Mouse (Mus musculus) CD4-positive helper T cell, adult 2 months (primary cell): ENCODE measurements at regions not wholly inside any gene's neighbourhood (a gene's known extent, or its start where the extent isn't known, plus 50 kb on each side); places are given as distances from the start of the nearest gene placed in this dataset.

ENCODE experiments used
- DNase-seq: peaks from one replicate; pipeline ENCODE4 v3.0.0-alpha.2; 2012; ENCODE audit warnings: low read depth, missing footprints, low spot score

GRCm38 (mm10) chr8:25340729-25341128 lies 516.6 kb upstream of the Adam5 start:
- DNase-seq = no peak

GRCm38 (mm10) chr8:25332120-25332607 lies 508.0 kb upstream of the Adam5 start:
- DNase-seq = no peak

GRCm38 (mm10) chr8:25331161-25331776 lies 507.1 kb upstream of the Adam5 start:
- DNase-seq = no peak

GRCm38 (mm10) chr8:25329791-25330190 lies 505.6 kb upstream of the Adam5 start:
- no peak for DNase-seq

- DNase-seq = no peak
Observed at GRCm38 (mm10) chr8:25328318-25328717, 504.1 kb upstream of the Adam5 start.

GRCm38 (mm10) chr8:25326930-25327329 lies 502.8 kb upstream of the Adam5 start:
- no peak for DNase-seq

- no peak for DNase-seq
Observed at GRCm38 (mm10) chr8:25326257-25326656, 502.1 kb upstream of the Adam5 start.

- no peak for DNase-seq
Observed at GRCm38 (mm10) chr8:25324731-25325130, 500.6 kb upstream of the Adam5 start.

GRCm38 (mm10) chr8:25323643-25324420 lies 499.7 kb upstream of the Adam5 start:
- no peak for DNase-seq

- no peak for DNase-seq
Observed at GRCm38 (mm10) chr8:25316383-25316782, 492.2 kb upstream of the Adam5 start.

GRCm38 (mm10) chr8:25311811-25312533 lies 487.8 kb upstream of the Adam5 start:
- no peak for DNase-seq

GRCm38 (mm10) chr8:25307956-25308355 lies 483.8 kb upstream of the Adam5 start:
- no peak for DNase-seq

- DNase-seq = no peak
Observed at GRCm38 (mm10) chr8:25307511-25307910, 483.3 kb upstream of the Adam5 start.

- DNase-seq = no peak
Observed at GRCm38 (mm10) chr8:25306769-25307491, 482.8 kb upstream of the Adam5 start.
